Mouse (Mus musculus): ENCODE data around the gene Guca1b. TPM values are rescaled to one million over a fixed set of nuclear protein-coding genes. Genes with fewer than 3 reads are reported as not detected.
"Not testable (repeated sequence)": the region's sequence is repeated elsewhere in the genome, so short reads cannot be mapped to it uniquely, and the experiment has no call there.

The Guca1b gene
- polyA plus RNA-seq, 1 experiment from 2014 or later = 0.30 TPM

DNA sequence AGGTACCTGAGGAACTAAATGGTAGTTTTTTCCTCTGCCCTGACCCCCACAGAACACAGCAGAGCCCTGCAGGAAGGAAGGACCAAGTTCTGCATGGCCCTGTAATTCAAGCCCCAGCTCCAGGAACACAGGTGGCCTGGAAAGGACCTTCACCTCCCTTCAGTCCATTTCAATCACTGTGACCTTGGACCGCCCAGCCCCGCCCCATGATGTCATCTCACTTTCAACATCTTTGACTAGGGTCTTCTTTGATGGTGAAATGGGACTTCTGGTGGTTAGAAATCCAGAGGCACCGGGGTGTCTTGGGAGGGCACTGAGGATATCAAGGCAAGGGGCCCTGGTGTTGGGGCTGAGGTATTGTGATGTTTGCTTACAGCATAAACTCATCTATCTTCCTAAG lies 36.4 kb downstream of the Guca1b start:
- no peak for ATAC-seq (replicated peaks)
- Histone ChIP-seq H3K36me3 (replicated peaks) (no peaks in the 10 kb centered on the region), H3K4me3 (no peak overlapping the region), H3K9ac (no peak overlapping the region), H3K4me1 (no peaks in the 10 kb centered on the region), H3K9me3 (no peaks in the 10 kb centered on the region), H3K27me3 (replicated peaks) (no peaks in the 10 kb centered on the region), H3K4me2 (no peak overlapping the region), H3K27ac (no peak overlapping the region)
- WGBS = 83% methylated on average over 3 of the region's 3 CpGs

DNA sequence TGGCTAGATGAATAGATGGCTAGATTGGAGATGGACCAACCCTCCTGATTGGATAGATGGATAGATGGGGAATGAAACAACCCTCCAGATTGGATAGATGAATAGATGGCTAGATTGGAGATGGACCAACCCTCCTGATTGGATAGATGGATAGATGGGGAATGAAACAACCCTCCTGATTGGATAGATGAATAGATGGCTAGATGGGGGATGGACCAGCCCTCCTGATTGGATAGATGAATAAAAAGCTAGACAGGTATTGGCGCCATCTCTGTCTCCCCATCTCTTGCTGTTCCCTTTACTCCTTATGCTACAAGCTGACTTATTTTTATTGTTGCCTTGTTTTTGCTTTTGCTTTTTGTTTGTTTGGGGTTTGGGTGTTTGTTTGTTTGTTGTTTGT lies 37.4 kb downstream of the Guca1b start:
- 100% methylated on average over 1 of the region's 1 CpGs for WGBS
- not testable (repeated sequence) for H3K4me2 ChIP-seq; H3K27ac ChIP-seq; H3K36me3 ChIP-seq (replicated peaks); H3K9ac ChIP-seq; H3K4me1 ChIP-seq; H3K27me3 ChIP-seq (replicated peaks); H3K4me3 ChIP-seq; H3K9me3 ChIP-seq; ATAC-seq (replicated peaks)

- Histone ChIP-seq H3K27me3 (replicated peaks) (no peaks in the 10 kb centered on the region), H3K4me2 (no peak overlapping the region), H3K4me3 (no peak overlapping the region), H3K36me3 (replicated peaks) (no peaks in the 10 kb centered on the region), H3K27ac (no peak overlapping the region), H3K9me3 (no peaks in the 10 kb centered on the region), H3K4me1 (peaks cover 6% of the 10 kb centered on the region; the same call in 1 of the 2 replicates), H3K9ac (no peak overlapping the region)
- no peak for ATAC-seq (replicated peaks)
- WGBS = 75% methylated on average over 6 of the region's 6 CpGs
Observed at GRCm38 (mm10) chr17:47424186-47424585, 39.0 kb downstream of the Guca1b start.

- no peak overlapping the region for H3K27ac ChIP-seq
- H3K9me3 ChIP-seq = no peaks in the 10 kb centered on the region
- H3K9ac ChIP-seq = no peak overlapping the region
- H3K4me3 ChIP-seq = no peak overlapping the region
- H3K27me3 ChIP-seq (replicated peaks) = no peaks in the 10 kb centered on the region; the same call in 1 of the 2 replicates
- ATAC-seq (replicated peaks) = no peak
- H3K4me2 ChIP-seq = no peak overlapping the region
- H3K36me3 ChIP-seq (replicated peaks) = no peaks in the 10 kb centered on the region
- 76% methylated on average over 6 of the region's 6 CpGs for WGBS
- peaks cover 8% of the 10 kb centered on the region; the same call in 1 of the 2 replicates for H3K4me1 ChIP-seq
Observed at GRCm38 (mm10) chr17:47427316-47427715, 42.1 kb downstream of the Guca1b start.

- Histone ChIP-seq H3K4me2 (peak overlapping the region; percentile 19; the same call in 1 of the 2 replicates), H3K27ac (no peak overlapping the region), H3K36me3 (replicated peaks) (no peaks in the 10 kb centered on the region), H3K9me3 (no peaks in the 10 kb centered on the region), H3K27me3 (replicated peaks) (no peaks in the 10 kb centered on the region; the same call in 1 of the 2 replicates), H3K4me1 (peaks cover 8% of the 10 kb centered on the region; the same call in 1 of the 2 replicates), H3K4me3 (no peak overlapping the region), H3K9ac (no peak overlapping the region)
- peak; percentile 78 for ATAC-seq (replicated peaks)
- 3% methylated on average over 8 of the region's 8 CpGs for WGBS
Observed at GRCm38 (mm10) chr17:47428831-47429304, 43.7 kb downstream of the Guca1b start.

- H3K27me3 ChIP-seq (replicated peaks) = no peaks in the 10 kb centered on the region; the same call in 1 of the 2 replicates
- H3K4me1 ChIP-seq = peaks cover 8% of the 10 kb centered on the region; the same call in 1 of the 2 replicates
- no peaks in the 10 kb centered on the region for H3K36me3 ChIP-seq (replicated peaks)
- H3K9ac ChIP-seq = no peak overlapping the region
- H3K27ac ChIP-seq = no peak overlapping the region
- 77% methylated on average over 5 of the region's 5 CpGs for WGBS
- H3K4me2 ChIP-seq = no peak overlapping the region
- H3K4me3 ChIP-seq = no peak overlapping the region
- no peak for ATAC-seq (replicated peaks)
- no peaks in the 10 kb centered on the region for H3K9me3 ChIP-seq
Observed at GRCm38 (mm10) chr17:47430815-47431214, 45.6 kb downstream of the Guca1b start.

- Histone ChIP-seq H3K9ac (peak within 1 kb of the TSS; percentile 30), H3K27ac (no peak within 1 kb of the TSS), H3K4me3 (peak within 1 kb of the TSS; percentile 43), H3K36me3 (replicated peaks) (no peaks in the 10 kb centered on the region), H3K4me1 (peaks cover 22% of the 10 kb centered on the region), H3K9me3 (no peaks in the 10 kb centered on the region), H3K27me3 (replicated peaks) (peaks cover 32% of the 10 kb centered on the region), H3K4me2 (peak within 1 kb of the TSS; percentile 87)
- ATAC-seq (replicated peaks) = no peak
- 1% methylated on average over 45 of the region's 45 CpGs for WGBS
Observed at GRCm38 (mm10) chr17:47436156-47436906, 51.1 kb downstream of the Guca1b start, which contains the start of gene AI661453. Gene AI661453, plus strand, starts transcription at chr17:47436615.

DNA sequence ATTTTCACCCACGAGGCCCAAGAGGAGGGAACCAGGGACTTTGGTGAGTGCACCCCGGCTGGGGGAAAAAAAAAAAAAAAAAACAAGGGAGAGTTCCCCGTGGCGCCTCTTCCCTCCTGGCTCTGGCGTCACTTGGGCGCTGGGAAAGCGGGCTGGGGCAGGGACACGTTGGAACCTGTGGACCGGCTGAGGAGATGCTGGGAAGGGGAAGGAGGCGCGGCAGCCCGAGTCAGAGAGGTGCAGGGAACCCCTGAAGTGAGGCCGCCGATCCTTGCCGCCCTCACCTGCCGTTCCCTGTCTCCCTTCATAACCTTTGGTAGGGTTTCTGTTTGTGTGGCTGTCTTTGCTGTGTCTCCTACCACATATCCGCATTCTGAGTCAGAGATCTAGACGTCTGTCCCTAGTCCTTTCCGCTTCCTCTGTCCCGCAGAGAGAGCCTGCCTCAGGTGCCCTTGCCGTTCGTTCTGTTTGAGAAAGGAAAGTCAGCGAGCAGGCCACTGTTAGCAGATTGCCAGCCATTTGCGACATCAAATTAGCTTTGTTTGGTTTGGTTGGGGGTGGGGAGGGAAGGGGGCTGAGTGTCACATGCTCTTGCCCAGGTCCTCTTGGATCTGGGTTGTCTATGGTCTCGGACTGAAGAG lies 51.8 kb downstream of the Guca1b start, which contains the start of gene 1700001C19Rik:
1700001C19Rik (minus strand) TSS at position 470 of the 641 bp plus-strand sequence.
- H3K36me3 ChIP-seq (replicated peaks) = no peaks in the 10 kb centered on the region
- H3K4me1 ChIP-seq = peaks cover 22% of the 10 kb centered on the region
- H3K9me3 ChIP-seq = no peaks in the 10 kb centered on the region
- H3K27ac ChIP-seq = no peak within 1 kb of the TSS
- H3K27me3 ChIP-seq (replicated peaks) = peaks cover 32% of the 10 kb centered on the region
- ATAC-seq (replicated peaks) = no peak
- WGBS = 4% methylated on average over 25 of the region's 25 CpGs
- peak within 1 kb of the TSS; percentile 43 for H3K4me3 ChIP-seq
- peak within 1 kb of the TSS; percentile 87 for H3K4me2 ChIP-seq
- peak within 1 kb of the TSS; percentile 30 for H3K9ac ChIP-seq

DNA sequence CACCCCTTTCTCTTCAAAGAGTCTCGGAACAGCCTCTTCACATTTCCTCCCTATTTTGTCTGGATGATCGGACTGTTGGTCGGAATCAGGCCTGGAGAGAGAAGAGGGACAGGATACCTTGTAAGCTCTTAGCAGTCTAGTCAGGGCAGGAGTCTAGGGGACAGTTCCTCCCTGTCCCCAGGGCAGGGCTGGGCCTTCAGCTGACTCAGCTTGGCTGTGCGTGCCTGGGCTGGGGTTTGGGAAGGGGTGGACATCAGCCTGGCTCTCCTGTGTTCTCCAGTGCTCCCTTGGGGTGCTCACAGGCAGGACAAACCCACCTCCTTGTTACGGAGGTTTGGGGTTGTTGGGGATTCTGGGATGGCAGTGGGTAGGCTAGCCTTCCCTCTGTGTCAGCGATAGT lies 53.4 kb downstream of the Guca1b start:
- Histone ChIP-seq H3K9me3 (no peaks in the 10 kb centered on the region), H3K4me2 (no peak overlapping the region), H3K4me1 (peaks cover 22% of the 10 kb centered on the region), H3K36me3 (replicated peaks) (no peaks in the 10 kb centered on the region), H3K27me3 (replicated peaks) (peaks cover 32% of the 10 kb centered on the region), H3K9ac (no peak overlapping the region), H3K4me3 (no peak overlapping the region), H3K27ac (no peak overlapping the region)
- ATAC-seq (replicated peaks) = no peak
- 71% methylated on average over 6 of the region's 6 CpGs for WGBS

DNA sequence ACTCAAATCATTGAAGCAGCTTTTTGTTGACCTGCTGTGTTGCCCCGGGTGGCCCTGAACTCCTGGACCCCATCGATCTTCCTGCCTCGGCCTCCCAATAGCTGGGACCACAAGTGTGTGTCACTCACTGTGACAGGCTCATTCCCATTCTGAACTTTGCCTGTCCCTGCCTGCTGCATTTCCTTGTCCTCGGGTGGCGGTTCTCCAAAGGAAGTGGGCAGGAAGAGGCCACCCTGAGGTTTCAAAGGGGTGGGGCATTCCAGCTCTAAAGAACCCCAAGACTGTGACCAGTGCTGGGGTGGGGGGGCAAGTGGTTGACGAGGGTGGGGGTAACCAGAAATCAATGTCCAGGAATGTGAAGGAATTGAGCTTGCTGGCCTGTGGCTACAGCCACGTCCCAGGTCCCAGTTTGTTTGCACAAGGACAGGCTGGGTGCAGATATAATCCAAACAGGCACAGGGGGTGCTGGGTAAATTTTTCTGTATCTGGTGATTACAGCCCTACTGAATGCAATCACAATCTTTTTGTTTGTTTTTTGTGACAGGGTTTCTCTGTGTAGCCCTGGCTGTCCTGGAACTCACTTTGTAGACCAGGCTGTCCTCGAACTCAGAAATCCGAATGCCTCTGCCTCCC lies 54.3 kb downstream of the Guca1b start:
- Histone ChIP-seq H3K36me3 (replicated peaks) (no peaks in the 10 kb centered on the region), H3K27ac (no peak overlapping the region), H3K9ac (no peak overlapping the region), H3K27me3 (replicated peaks) (peaks cover 32% of the 10 kb centered on the region), H3K4me3 (no peak overlapping the region), H3K4me2 (no peak overlapping the region), H3K4me1 (peaks cover 22% of the 10 kb centered on the region), H3K9me3 (no peaks in the 10 kb centered on the region)
- WGBS = 39% methylated on average over 9 of the region's 9 CpGs
- ATAC-seq (replicated peaks) = no peak

DNA sequence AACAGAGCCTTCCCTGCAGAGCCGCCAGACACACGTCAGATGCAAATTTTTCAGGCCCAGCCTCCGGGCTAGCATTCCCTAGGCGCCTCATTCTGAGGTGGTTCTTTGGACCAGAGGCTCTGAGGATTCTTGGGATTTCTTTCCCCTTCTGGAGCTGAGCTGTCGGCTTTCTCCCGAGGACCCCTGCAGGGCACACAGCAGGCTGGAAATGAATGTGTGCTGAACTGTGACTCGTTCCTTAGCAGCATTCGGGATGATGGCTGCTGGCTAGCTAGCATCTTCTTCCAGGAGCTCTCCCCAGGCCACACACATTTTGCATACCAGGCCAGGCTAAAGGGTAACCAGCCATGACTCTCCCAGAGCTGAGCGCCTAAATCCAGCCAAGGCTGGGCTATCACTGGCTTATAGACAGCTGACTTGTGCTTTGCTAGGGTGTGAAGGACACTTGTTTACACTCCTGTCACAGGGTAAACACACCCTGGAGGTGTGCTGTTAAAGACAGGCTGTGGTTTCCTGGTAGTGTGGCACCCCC lies 55.2 kb downstream of the Guca1b start:
- H3K9ac ChIP-seq = no peak overlapping the region
- ATAC-seq (replicated peaks) = peak; percentile 38; the same call in 1 of the 2 replicates
- no peak overlapping the region for H3K4me3 ChIP-seq
- H3K4me1 ChIP-seq = peaks cover 22% of the 10 kb centered on the region
- 9% methylated on average over 9 of the region's 9 CpGs for WGBS
- H3K9me3 ChIP-seq = no peaks in the 10 kb centered on the region
- no peak overlapping the region for H3K4me2 ChIP-seq
- peak overlapping the region; percentile 43; the same call in 1 of the 2 replicates for H3K27ac ChIP-seq
- H3K27me3 ChIP-seq (replicated peaks) = peaks cover 32% of the 10 kb centered on the region
- no peaks in the 10 kb centered on the region for H3K36me3 ChIP-seq (replicated peaks)

Data from midbrain, embryonic 15.5 days (tissue).